Mouse (Mus musculus): Measurements from ENCODE around the gene Ntm. TPM values are rescaled to one million over a fixed set of nuclear protein-coding genes. Genes with fewer than 3 reads are reported as not detected.

Ntm gene
- polyA plus RNA-seq, 1 experiment from 2014 or later: 39.6 TPM

- Histone ChIP-seq H3K27me3 (replicated peaks) (no peaks in the 10 kb centered on the region), H3K4me2 (no peak overlapping the region), H3K27ac (replicated peaks) (no peak overlapping the region), H3K9ac (no peak overlapping the region), H3K9me3 (no peaks in the 10 kb centered on the region), H3K36me3 (no peaks in the 10 kb centered on the region), H3K4me3 (no peak overlapping the region), H3K4me1 (peaks cover 29% of the 10 kb centered on the region)
- WGBS: 72% methylated on average over 2 of the region's 2 CpGs
- no peak for ATAC-seq (ENCODE audit: extremely low read depth, insufficient number of reproducible peaks, low FRiP score, low TSS enrichment)
Observed at GRCm38 (mm10) chr9:29215796-29216195, 747.1 kb downstream of the Ntm start.

- H3K9me3 ChIP-seq: no peaks in the 10 kb centered on the region
- 74% methylated on average over 1 of the region's 1 CpGs for WGBS
- ATAC-seq (ENCODE audit: extremely low read depth, insufficient number of reproducible peaks, low FRiP score, low TSS enrichment): no peak
- no peak overlapping the region for H3K27ac ChIP-seq (replicated peaks)
- H3K27me3 ChIP-seq (replicated peaks): no peaks in the 10 kb centered on the region
- no peaks in the 10 kb centered on the region for H3K36me3 ChIP-seq
- H3K4me2 ChIP-seq: no peak overlapping the region
- H3K4me1 ChIP-seq: peaks cover 26% of the 10 kb centered on the region
- H3K9ac ChIP-seq: no peak overlapping the region
- no peak overlapping the region for H3K4me3 ChIP-seq
Observed at GRCm38 (mm10) chr9:29215241-29215640, 747.7 kb downstream of the Ntm start.

- Histone ChIP-seq H3K27ac (replicated peaks) (no peak overlapping the region), H3K9me3 (no peaks in the 10 kb centered on the region), H3K9ac (no peak overlapping the region), H3K27me3 (replicated peaks) (no peaks in the 10 kb centered on the region), H3K4me2 (no peak overlapping the region), H3K4me3 (no peak overlapping the region), H3K36me3 (no peaks in the 10 kb centered on the region), H3K4me1 (peaks cover 39% of the 10 kb centered on the region)
- no peak for ATAC-seq (ENCODE audit: extremely low read depth, insufficient number of reproducible peaks, low FRiP score, low TSS enrichment)
- WGBS: 84% methylated on average over 2 of the region's 2 CpGs
Observed at GRCm38 (mm10) chr9:29209243-29209642, 753.7 kb downstream of the Ntm start.

- WGBS: 79% methylated on average over 5 of the region's 5 CpGs
- no peaks in the 10 kb centered on the region for H3K36me3 ChIP-seq
- no peak overlapping the region for H3K27ac ChIP-seq (replicated peaks)
- H3K4me3 ChIP-seq: no peak overlapping the region
- H3K9ac ChIP-seq: no peak overlapping the region
- H3K27me3 ChIP-seq (replicated peaks): no peaks in the 10 kb centered on the region
- no peaks in the 10 kb centered on the region for H3K9me3 ChIP-seq
- peaks cover 41% of the 10 kb centered on the region for H3K4me1 ChIP-seq
- no peak for ATAC-seq (ENCODE audit: extremely low read depth, insufficient number of reproducible peaks, low FRiP score, low TSS enrichment)
- H3K4me2 ChIP-seq: no peak overlapping the region
Observed at GRCm38 (mm10) chr9:29208142-29208541, 754.8 kb downstream of the Ntm start.

GRCm38 (mm10) chr9:29205680-29206079 is 757.3 kb downstream of the Ntm start:
- Histone ChIP-seq H3K4me1 (peaks cover 54% of the 10 kb centered on the region), H3K4me2 (no peak overlapping the region), H3K36me3 (no peaks in the 10 kb centered on the region), H3K9me3 (no peaks in the 10 kb centered on the region), H3K4me3 (no peak overlapping the region), H3K27ac (replicated peaks) (peak overlapping the region; percentile 46), H3K27me3 (replicated peaks) (no peaks in the 10 kb centered on the region), H3K9ac (no peak overlapping the region)
- ATAC-seq (ENCODE audit: extremely low read depth, insufficient number of reproducible peaks, low FRiP score, low TSS enrichment): no peak
- WGBS: 47% methylated on average over 4 of the region's 4 CpGs

- 7% methylated on average over 2 of the region's 2 CpGs for WGBS
- no peak for ATAC-seq (ENCODE audit: extremely low read depth, insufficient number of reproducible peaks, low FRiP score, low TSS enrichment)
- no peak overlapping the region for H3K4me3 ChIP-seq
Observed at GRCm38 (mm10) chr9:29202196-29202595, 760.7 kb downstream of the Ntm start.

GRCm38 (mm10) chr9:29201163-29202053 is 761.5 kb downstream of the Ntm start:
- 46% methylated on average over 14 of the region's 14 CpGs for WGBS
- Histone ChIP-seq H3K4me3 (no peak overlapping the region), H3K36me3 (no peaks in the 10 kb centered on the region), H3K9ac (no peak overlapping the region), H3K4me1 (peaks cover 54% of the 10 kb centered on the region), H3K4me2 (peak overlapping the region; percentile 38), H3K27ac (replicated peaks) (peak overlapping the region; percentile 78), H3K27me3 (replicated peaks) (no peaks in the 10 kb centered on the region), H3K9me3 (no peaks in the 10 kb centered on the region)
- ATAC-seq (ENCODE audit: extremely low read depth, insufficient number of reproducible peaks, low FRiP score, low TSS enrichment): 0 out of 2 replicates have a peak, but pooled peaks have one; percentile 31

More at GRCm38 (mm10) chr9:29202196-29202595, 760.7 kb downstream of the Ntm start:
- no peaks in the 10 kb centered on the region for H3K27me3 ChIP-seq (replicated peaks)
- H3K9ac ChIP-seq: no peak overlapping the region
- H3K9me3 ChIP-seq: no peaks in the 10 kb centered on the region
- no peaks in the 10 kb centered on the region for H3K36me3 ChIP-seq
- H3K4me1 ChIP-seq: peaks cover 55% of the 10 kb centered on the region
- H3K27ac ChIP-seq (replicated peaks): peak overlapping the region; percentile 78
- peak overlapping the region; percentile 10; the same call in 1 of the 2 replicates for H3K4me2 ChIP-seq

- no peaks in the 10 kb centered on the region for H3K9me3 ChIP-seq
- H3K4me2 ChIP-seq: no peak overlapping the region
- H3K4me1 ChIP-seq: peaks cover 32% of the 10 kb centered on the region
- H3K36me3 ChIP-seq: no peaks in the 10 kb centered on the region
- 55% methylated on average over 3 of the region's 3 CpGs for WGBS
- no peak overlapping the region for H3K9ac ChIP-seq
- H3K27ac ChIP-seq (replicated peaks): no peak overlapping the region
- ATAC-seq (ENCODE audit: extremely low read depth, insufficient number of reproducible peaks, low FRiP score, low TSS enrichment): no peak
- no peak overlapping the region for H3K4me3 ChIP-seq
- H3K27me3 ChIP-seq (replicated peaks): no peaks in the 10 kb centered on the region
Observed at GRCm38 (mm10) chr9:29197046-29197445, 765.9 kb downstream of the Ntm start.

GRCm38 (mm10) chr9:29194265-29194664 is 768.7 kb downstream of the Ntm start:
- Histone ChIP-seq H3K27me3 (replicated peaks) (no peaks in the 10 kb centered on the region), H3K9me3 (no peaks in the 10 kb centered on the region), H3K27ac (replicated peaks) (no peak overlapping the region), H3K4me2 (no peak overlapping the region), H3K4me1 (peaks cover 25% of the 10 kb centered on the region), H3K9ac (no peak overlapping the region), H3K36me3 (no peaks in the 10 kb centered on the region), H3K4me3 (no peak overlapping the region)
- whole genome bisulfite sequencing: 35% methylated on average over 2 of the region's 2 CpGs
- ATAC-seq (ENCODE audit: extremely low read depth, insufficient number of reproducible peaks, low FRiP score, low TSS enrichment): no peak

- 66% methylated on average over 5 of the region's 5 CpGs for WGBS
- Histone ChIP-seq H3K4me1 (no peaks in the 10 kb centered on the region), H3K4me2 (no peak overlapping the region), H3K9me3 (no peaks in the 10 kb centered on the region), H3K4me3 (no peak overlapping the region), H3K27ac (replicated peaks) (no peak overlapping the region), H3K36me3 (no peaks in the 10 kb centered on the region), H3K27me3 (replicated peaks) (no peaks in the 10 kb centered on the region), H3K9ac (no peak overlapping the region)
- ATAC-seq (ENCODE audit: extremely low read depth, insufficient number of reproducible peaks, low FRiP score, low TSS enrichment): no peak
Observed at GRCm38 (mm10) chr9:29183011-29183410, 779.9 kb downstream of the Ntm start.

GRCm38 (mm10) chr9:29181661-29182060 is 781.3 kb downstream of the Ntm start:
- Histone ChIP-seq H3K36me3 (no peaks in the 10 kb centered on the region), H3K27me3 (replicated peaks) (no peaks in the 10 kb centered on the region), H3K9me3 (no peaks in the 10 kb centered on the region), H3K4me2 (no peak overlapping the region), H3K27ac (replicated peaks) (no peak overlapping the region), H3K4me1 (no peaks in the 10 kb centered on the region), H3K9ac (no peak overlapping the region), H3K4me3 (no peak overlapping the region)
- 87% methylated on average over 2 of the region's 2 CpGs for WGBS
- ATAC-seq (ENCODE audit: extremely low read depth, insufficient number of reproducible peaks, low FRiP score, low TSS enrichment): no peak

GRCm38 (mm10) chr9:29165731-29166130 is 797.2 kb downstream of the Ntm start:
- Histone ChIP-seq H3K4me1 (no peaks in the 10 kb centered on the region), H3K36me3 (no peaks in the 10 kb centered on the region), H3K4me3 (no peak overlapping the region), H3K27me3 (replicated peaks) (no peaks in the 10 kb centered on the region), H3K9ac (no peak overlapping the region), H3K9me3 (no peaks in the 10 kb centered on the region), H3K27ac (replicated peaks) (no peak overlapping the region), H3K4me2 (no peak overlapping the region)
- 65% methylated on average over 2 of the region's 2 CpGs for WGBS
- no peak for ATAC-seq (ENCODE audit: extremely low read depth, insufficient number of reproducible peaks, low FRiP score, low TSS enrichment)
